Mouse (Mus musculus): ENCODE data around the gene Cacna1d. TPM values are rescaled to one million over a fixed set of nuclear protein-coding genes. Genes with fewer than 3 reads are reported as not detected.

Cacna1d gene
- polyA plus RNA-seq, 1 experiment from 2014 or later = 4.3 TPM

DNA sequence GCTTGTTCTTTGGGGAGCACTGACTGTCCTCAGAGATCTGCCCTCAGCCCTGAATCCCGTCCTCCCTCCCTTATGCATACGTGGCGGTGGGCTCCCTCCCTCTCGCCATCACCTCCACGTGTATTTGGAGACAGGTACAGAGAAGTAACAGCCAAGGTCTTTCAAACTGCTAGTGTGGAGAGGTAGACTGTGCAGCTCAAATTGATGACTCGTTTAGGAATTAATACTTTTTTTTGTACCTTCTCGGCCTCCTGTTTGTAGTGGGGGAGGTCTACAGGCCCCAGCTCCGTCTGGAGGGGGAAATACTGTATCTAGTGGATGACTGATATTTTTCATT lies 137.2 kb downstream of the Cacna1d start:
- peak overlapping the region; percentile 76 for H3K9ac ChIP-seq (ENCODE audit: low read length)
- H3K36me3 ChIP-seq (ENCODE audit: control insufficient read depth, insufficient read depth, low read length) = no peaks in the 10 kb centered on the region
- 4% methylated on average over 8 of the region's 8 CpGs for WGBS
- peak overlapping the region; percentile 85 for H3K4me2 ChIP-seq (ENCODE audit: low read length)
- peak; percentile 25 for DNase-seq (ENCODE audit: low spot score)
- H3K4me3 ChIP-seq (ENCODE audit: low read depth, low read length) = peak overlapping the region; percentile 57
- H3K27me3 ChIP-seq (replicated peaks; ENCODE audit: control insufficient read depth, insufficient read depth, low read length) = peaks cover 6% of the 10 kb centered on the region
- peaks cover 9% of the 10 kb centered on the region; the same call in 1 of the 2 replicates for H3K4me1 ChIP-seq (ENCODE audit: control insufficient read depth, insufficient read depth, low read length)
- H3K27ac ChIP-seq (ENCODE audit: low read depth, low read length) = no peak overlapping the region
- H3K9me3 ChIP-seq (replicated peaks; ENCODE audit: control insufficient read depth, low read length) = no peaks in the 10 kb centered on the region
- no peak for ATAC-seq

DNA sequence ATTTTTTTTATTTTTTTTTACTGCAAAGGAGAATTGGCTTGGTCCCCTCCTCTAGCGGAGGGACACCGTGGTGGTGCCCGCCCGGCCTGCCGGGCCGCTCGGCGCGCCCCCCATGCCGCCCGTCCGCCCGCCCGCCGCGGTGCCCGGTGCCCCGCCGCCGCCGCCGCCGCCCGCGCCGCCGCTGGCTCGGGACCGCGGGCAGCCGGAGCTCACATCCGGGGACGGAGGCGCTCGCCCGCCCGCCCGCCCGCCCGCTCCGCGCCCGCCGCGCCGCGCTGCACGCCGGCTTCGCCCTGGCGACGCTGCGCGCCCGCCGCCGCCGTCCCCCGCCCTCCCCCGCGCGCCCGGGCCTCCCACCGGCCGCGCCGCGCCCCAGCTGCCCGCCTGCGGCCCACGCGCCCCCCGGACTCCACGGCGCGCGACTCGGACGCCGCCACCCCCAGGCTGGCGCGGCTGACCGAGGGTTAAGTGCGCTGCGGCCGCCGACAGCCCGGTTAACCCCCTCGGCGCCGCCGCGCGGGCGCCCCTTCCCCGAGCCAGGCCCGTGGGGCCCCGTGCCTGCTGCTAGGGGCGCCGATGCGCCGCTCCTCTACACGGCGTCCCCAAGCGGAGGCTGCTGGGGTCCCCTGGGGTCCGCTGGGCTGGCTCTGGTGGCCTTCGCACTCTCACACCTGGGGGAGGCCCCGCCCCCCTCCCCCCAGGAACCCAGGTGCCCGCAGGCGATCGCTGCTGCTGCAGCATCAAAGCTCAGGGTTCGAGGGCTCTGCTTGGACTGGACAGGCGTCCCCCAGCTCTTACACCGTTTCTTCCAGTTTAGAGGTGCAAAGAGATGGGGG lies 137.7 kb downstream of the Cacna1d start:
- Histone ChIP-seq H3K9ac (ENCODE audit: low read length) (peak overlapping the region; percentile 76), H3K4me1 (ENCODE audit: control insufficient read depth, insufficient read depth, low read length) (peaks cover 9% of the 10 kb centered on the region; the same call in 1 of the 2 replicates), H3K27ac (ENCODE audit: low read depth, low read length) (peak overlapping the region; percentile 48; the same call in 1 of the 2 replicates), H3K4me3 (ENCODE audit: low read depth, low read length) (peak overlapping the region; percentile 57), H3K27me3 (replicated peaks; ENCODE audit: control insufficient read depth, insufficient read depth, low read length) (peaks cover 6% of the 10 kb centered on the region), H3K36me3 (ENCODE audit: control insufficient read depth, insufficient read depth, low read length) (no peaks in the 10 kb centered on the region), H3K4me2 (ENCODE audit: low read length) (peak overlapping the region; percentile 85), H3K9me3 (replicated peaks; ENCODE audit: control insufficient read depth, low read length) (no peaks in the 10 kb centered on the region)
- 0% methylated on average over 53 of the region's 114 CpGs for WGBS
- peak; percentile 78 for ATAC-seq
- peak; percentile 44 for DNase-seq (ENCODE audit: low spot score)

DNA sequence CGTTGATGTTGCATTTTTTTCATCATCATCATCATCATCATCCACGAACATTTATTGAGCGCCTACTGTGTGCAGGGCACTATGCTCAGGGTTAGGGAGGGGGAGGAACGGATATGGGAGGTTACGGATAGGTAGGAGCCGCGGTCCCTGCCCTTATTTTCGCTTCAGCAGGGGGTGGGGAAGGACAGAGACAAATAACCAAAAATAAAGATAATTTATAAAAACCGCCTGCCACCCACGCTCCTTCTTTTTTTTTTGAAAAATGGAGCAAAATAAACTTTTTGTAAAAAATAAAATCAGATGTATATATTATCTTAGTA lies 138.3 kb downstream of the Cacna1d start:
- WGBS = under 1% methylated on average over 10 of the region's 10 CpGs
- Histone ChIP-seq H3K9me3 (replicated peaks; ENCODE audit: control insufficient read depth, low read length) (no peaks in the 10 kb centered on the region), H3K4me1 (ENCODE audit: control insufficient read depth, insufficient read depth, low read length) (peaks cover 9% of the 10 kb centered on the region; the same call in 1 of the 2 replicates), H3K27ac (ENCODE audit: low read depth, low read length) (0 out of 2 replicates have a peak overlapping the region, but pooled peaks have one; percentile 39), H3K9ac (ENCODE audit: low read length) (peak overlapping the region; percentile 76), H3K4me3 (ENCODE audit: low read depth, low read length) (peak overlapping the region; percentile 42), H3K36me3 (ENCODE audit: control insufficient read depth, insufficient read depth, low read length) (no peaks in the 10 kb centered on the region), H3K4me2 (ENCODE audit: low read length) (peak overlapping the region; percentile 85), H3K27me3 (replicated peaks; ENCODE audit: control insufficient read depth, insufficient read depth, low read length) (peaks cover 6% of the 10 kb centered on the region)
- DNase-seq (ENCODE audit: low spot score) (no peak), ATAC-seq (no peak)

- Histone ChIP-seq H3K36me3 (ENCODE audit: control insufficient read depth, insufficient read depth, low read length) (no peaks in the 10 kb centered on the region), H3K9me3 (replicated peaks; ENCODE audit: control insufficient read depth, low read length) (no peaks in the 10 kb centered on the region), H3K4me1 (ENCODE audit: control insufficient read depth, insufficient read depth, low read length) (peaks cover 9% of the 10 kb centered on the region; the same call in 1 of the 2 replicates), H3K9ac (ENCODE audit: low read length) (peak overlapping the region; percentile 63), H3K27ac (ENCODE audit: low read depth, low read length) (no peak overlapping the region), H3K4me3 (ENCODE audit: low read depth, low read length) (peak overlapping the region; percentile 42), H3K27me3 (replicated peaks; ENCODE audit: control insufficient read depth, insufficient read depth, low read length) (peaks cover 6% of the 10 kb centered on the region), H3K4me2 (ENCODE audit: low read length) (peak overlapping the region; percentile 85)
- peak; percentile 27 for ATAC-seq
- WGBS = 2% methylated on average over 31 of the region's 31 CpGs
- DNase-seq (ENCODE audit: low spot score) = peak; percentile 57
Measured at GRCm38 (mm10) chr14:30352061-30352950, 138.9 kb downstream of the Cacna1d start.

DNA sequence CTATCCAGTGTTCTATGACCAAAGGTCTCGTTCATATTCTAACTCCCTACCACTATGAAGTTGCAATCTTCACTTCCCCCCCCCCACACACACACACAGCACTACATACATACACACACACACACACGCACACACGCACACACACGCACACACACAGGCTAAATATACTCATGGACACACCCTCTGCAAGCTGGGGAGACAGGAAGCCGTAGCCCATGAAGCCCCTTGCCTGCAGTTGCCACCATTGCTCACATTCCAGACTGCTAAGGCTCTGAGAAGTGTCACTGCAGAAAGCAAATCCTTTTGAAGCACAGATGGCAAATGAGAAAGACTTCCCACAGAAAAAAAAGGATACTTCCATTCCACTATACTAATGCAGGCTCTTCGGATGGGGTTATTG lies 141.0 kb downstream of the Cacna1d start:
- no peak overlapping the region for H3K9ac ChIP-seq (ENCODE audit: low read length)
- DNase-seq (ENCODE audit: low spot score) (no peak), ATAC-seq (no peak)
- H3K4me2 ChIP-seq (ENCODE audit: low read length) = no peak overlapping the region
- H3K36me3 ChIP-seq (ENCODE audit: control insufficient read depth, insufficient read depth, low read length) = no peaks in the 10 kb centered on the region
- no peaks in the 10 kb centered on the region for H3K9me3 ChIP-seq (replicated peaks; ENCODE audit: control insufficient read depth, low read length)
- peaks cover 9% of the 10 kb centered on the region; the same call in 1 of the 2 replicates for H3K4me1 ChIP-seq (ENCODE audit: control insufficient read depth, insufficient read depth, low read length)
- H3K27ac ChIP-seq (ENCODE audit: low read depth, low read length) = no peak overlapping the region
- H3K4me3 ChIP-seq (ENCODE audit: low read depth, low read length) = no peak overlapping the region
- H3K27me3 ChIP-seq (replicated peaks; ENCODE audit: control insufficient read depth, insufficient read depth, low read length) = peaks cover 6% of the 10 kb centered on the region
- WGBS = 83% methylated on average over 6 of the region's 6 CpGs

DNA sequence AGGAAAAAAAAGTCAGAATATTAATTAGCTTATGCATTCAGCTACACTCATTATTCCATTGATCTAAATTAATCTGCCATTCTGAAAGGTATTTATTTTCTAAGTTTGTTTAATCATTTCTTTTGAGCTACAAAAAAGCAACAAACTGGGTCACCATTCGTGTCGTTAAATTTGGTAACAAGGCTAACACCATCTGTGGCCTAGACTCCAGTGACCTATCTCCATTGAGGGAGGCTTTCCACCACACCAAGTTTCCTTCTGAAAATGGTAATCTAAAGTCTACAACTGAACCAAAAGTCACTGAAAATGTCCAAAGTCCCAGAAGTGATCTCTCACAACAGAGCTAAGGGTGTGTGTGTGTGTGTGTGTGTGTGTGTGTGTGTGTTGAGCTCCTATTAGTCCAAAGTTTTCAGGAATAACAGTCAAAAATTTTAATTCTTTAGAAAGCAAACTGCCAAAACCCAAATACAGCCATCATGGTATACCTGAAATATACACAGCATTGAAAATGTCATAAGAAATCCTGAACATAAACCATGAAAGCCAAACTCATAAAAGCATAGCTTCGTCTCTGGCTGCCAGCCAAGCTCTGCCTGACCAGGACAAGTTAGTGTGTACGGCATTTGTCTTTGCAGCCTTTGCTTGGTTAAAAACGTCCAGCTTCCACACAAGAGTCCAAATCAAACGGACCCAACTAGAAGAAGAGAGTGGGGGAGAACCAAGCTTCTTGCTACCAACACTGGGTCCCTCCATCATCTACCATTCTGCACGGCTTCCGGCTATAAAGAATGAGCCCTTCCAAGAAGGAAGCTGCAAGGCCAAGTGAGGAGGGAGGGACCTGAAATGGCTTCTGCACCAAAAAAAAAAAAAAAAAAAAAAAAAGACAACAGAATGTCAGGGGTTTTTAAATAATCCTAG lies 146.0 kb downstream of the Cacna1d start:
- Histone ChIP-seq H3K36me3 (ENCODE audit: control insufficient read depth, insufficient read depth, low read length) (no peaks in the 10 kb centered on the region), H3K27me3 (replicated peaks; ENCODE audit: control insufficient read depth, insufficient read depth, low read length) (no peaks in the 10 kb centered on the region), H3K27ac (ENCODE audit: low read depth, low read length) (no peak overlapping the region), H3K9ac (ENCODE audit: low read length) (no peak overlapping the region), H3K4me2 (ENCODE audit: low read length) (no peak overlapping the region), H3K9me3 (replicated peaks; ENCODE audit: control insufficient read depth, low read length) (no peaks in the 10 kb centered on the region), H3K4me1 (ENCODE audit: control insufficient read depth, insufficient read depth, low read length) (no peaks in the 10 kb centered on the region), H3K4me3 (ENCODE audit: low read depth, low read length) (no peak overlapping the region)
- DNase-seq (ENCODE audit: low spot score) (no peak), ATAC-seq (no peak)
- 71% methylated on average over 8 of the region's 8 CpGs for WGBS

- H3K27me3 ChIP-seq (replicated peaks; ENCODE audit: control insufficient read depth, insufficient read depth, low read length) = no peaks in the 10 kb centered on the region
- no peak overlapping the region for H3K4me3 ChIP-seq (ENCODE audit: low read depth, low read length)
- H3K4me1 ChIP-seq (ENCODE audit: control insufficient read depth, insufficient read depth, low read length) = no peaks in the 10 kb centered on the region
- no peak for DNase-seq (ENCODE audit: low spot score)
- H3K9me3 ChIP-seq (replicated peaks; ENCODE audit: control insufficient read depth, low read length) = no peaks in the 10 kb centered on the region
- no peaks in the 10 kb centered on the region for H3K36me3 ChIP-seq (ENCODE audit: control insufficient read depth, insufficient read depth, low read length)
- no peak overlapping the region for H3K27ac ChIP-seq (ENCODE audit: low read depth, low read length)
- H3K9ac ChIP-seq (ENCODE audit: low read length) = no peak overlapping the region
- WGBS = 73% methylated on average over 7 of the region's 7 CpGs
- no peak overlapping the region for H3K4me2 ChIP-seq (ENCODE audit: low read length)
- no peak for ATAC-seq
Measured at GRCm38 (mm10) chr14:30343740-30344139, 147.5 kb downstream of the Cacna1d start.

GRCm38 (mm10) chr14:30341825-30342590 lies 149.2 kb downstream of the Cacna1d start:
- no peak for ATAC-seq

More at GRCm38 (mm10) chr14:30341825-30342590, 149.2 kb downstream of the Cacna1d start:
- no peaks in the 10 kb centered on the region for H3K4me1 ChIP-seq (ENCODE audit: control insufficient read depth, insufficient read depth, low read length)
- H3K36me3 ChIP-seq (ENCODE audit: control insufficient read depth, insufficient read depth, low read length) = no peaks in the 10 kb centered on the region
- no peaks in the 10 kb centered on the region for H3K9me3 ChIP-seq (replicated peaks; ENCODE audit: control insufficient read depth, low read length)
- no peak overlapping the region for H3K9ac ChIP-seq (ENCODE audit: low read length)
- H3K4me3 ChIP-seq (ENCODE audit: low read depth, low read length) = no peak overlapping the region
- WGBS = 82% methylated on average over 12 of the region's 12 CpGs
- no peak overlapping the region for H3K27ac ChIP-seq (ENCODE audit: low read depth, low read length)
- DNase-seq (ENCODE audit: low spot score) = no peak
- no peak overlapping the region for H3K4me2 ChIP-seq (ENCODE audit: low read length)
- H3K27me3 ChIP-seq (replicated peaks; ENCODE audit: control insufficient read depth, insufficient read depth, low read length) = no peaks in the 10 kb centered on the region
